Mouse (Mus musculus) kidney, adult 9 months (tissue): ENCODE data around the gene 2410004B18Rik.

Source experiments
- DNase-seq: peaks from one replicate; pipeline ENCODE4 v3.0.0; 2022

2410004B18Rik gene

GRCm38 (mm10) chr3:145929525-145930400 is 8.1 kb upstream of the 2410004B18Rik start:
- DNase-seq, result no peak

GRCm38 (mm10) chr3:145933845-145934244 is 4.0 kb upstream of the 2410004B18Rik start:
- no peak for DNase-seq

DNA sequence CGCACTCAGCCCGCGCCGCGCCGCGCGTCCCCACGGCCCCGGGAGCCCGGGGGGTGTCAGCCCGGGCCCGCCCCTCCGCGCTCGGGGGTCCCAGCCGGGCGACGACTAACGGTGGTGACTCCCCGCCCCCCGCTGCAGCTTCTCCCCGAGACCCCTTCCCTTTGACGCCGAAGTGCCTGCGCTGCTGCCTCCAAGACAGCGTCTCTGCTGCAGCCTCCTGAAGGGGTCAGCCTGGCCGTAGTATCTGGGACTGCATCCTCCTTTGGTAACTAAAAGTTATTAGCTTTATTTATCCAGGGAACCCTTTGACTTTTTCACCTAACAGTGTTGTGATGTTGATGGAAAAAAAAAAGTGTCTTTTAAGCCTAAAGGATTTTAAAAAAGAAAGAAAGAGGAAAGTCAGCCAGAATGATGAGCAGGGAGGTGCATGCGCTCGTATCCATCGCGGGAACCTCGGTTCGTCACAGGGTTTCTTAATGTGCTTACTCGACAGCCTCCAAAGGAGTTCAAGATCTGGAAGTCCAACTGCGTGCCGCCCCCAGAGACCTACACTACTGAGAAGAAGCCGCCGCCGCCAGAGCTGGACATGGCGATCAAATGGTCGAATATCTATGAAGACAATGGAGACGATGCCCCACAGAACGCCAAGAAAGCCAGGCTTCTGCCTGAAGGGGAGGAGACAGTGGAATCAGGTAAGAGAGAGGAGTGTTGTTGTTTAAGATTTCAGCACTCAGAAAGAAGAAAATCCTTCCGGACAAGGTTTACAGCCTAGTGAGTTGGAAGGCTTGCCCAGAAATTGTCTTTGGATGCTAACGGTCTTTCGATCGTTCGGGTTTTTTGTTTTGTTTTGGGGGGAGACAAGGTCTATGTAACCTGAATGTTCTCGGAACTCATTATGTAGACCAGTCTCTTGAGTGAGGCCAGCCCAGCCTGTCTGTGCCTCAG is 863 bp downstream of the 2410004B18Rik start:
- DNase-seq, result no peak

GRCm38 (mm10) chr3:145939402-145939801 is 1.6 kb downstream of the 2410004B18Rik start:
- DNase-seq, result no peak

- no peak for DNase-seq
Measured at GRCm38 (mm10) chr3:145939971-145940370, 2.2 kb downstream of the 2410004B18Rik start.

- peak; percentile 85 for DNase-seq
Measured at GRCm38 (mm10) chr3:145941971-145942370, 4.2 kb downstream of the 2410004B18Rik start.

DNA sequence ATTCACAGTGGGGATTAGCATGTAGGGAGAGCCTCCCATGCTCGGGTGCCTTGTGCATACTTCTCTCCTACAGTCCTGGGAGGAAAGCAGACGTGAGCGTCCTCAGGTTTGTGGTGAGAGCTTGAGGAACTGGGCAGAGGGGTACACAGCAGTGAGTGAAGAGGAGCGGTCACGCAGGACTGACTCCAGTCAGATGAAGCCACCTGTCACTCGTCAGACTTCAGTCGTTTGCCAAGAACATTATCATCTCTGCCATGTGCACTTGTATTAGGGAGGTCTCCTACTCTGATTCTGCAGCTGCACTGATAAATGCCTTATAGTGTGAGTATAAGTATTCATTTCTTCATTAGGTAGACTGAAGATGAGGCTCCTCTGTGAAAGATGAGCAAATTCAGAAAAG is 6.5 kb downstream of the 2410004B18Rik start:
- no peak for DNase-seq

- no peak for DNase-seq
Measured at GRCm38 (mm10) chr3:145945904-145946303, 8.1 kb downstream of the 2410004B18Rik start.

DNA sequence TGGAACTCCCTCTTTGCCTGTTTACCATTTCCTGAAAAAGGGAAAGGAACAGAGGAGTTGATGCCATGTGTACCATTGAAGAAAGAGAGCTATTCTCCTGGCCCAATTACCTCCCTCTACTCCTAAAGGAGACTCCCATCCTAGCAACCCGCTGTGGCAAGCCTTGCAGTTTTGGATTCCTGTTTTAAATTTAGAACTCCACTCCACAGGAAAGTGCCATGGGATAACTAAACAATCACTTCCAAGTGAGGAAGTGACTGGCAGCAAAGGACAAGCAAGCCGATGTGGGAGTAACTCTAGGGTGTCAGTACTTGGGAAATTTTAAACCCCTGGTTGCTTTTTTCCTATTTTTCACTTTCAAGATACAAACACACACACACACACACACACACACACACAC is 8.8 kb downstream of the 2410004B18Rik start:
- no peak for DNase-seq

GRCm38 (mm10) chr3:145947539-145948204 is 9.9 kb downstream of the 2410004B18Rik start:
- DNase-seq, result no peak

- peak; percentile 74 for DNase-seq
Measured at GRCm38 (mm10) chr3:145950034-145950814, 12.4 kb downstream of the 2410004B18Rik start.

DNA sequence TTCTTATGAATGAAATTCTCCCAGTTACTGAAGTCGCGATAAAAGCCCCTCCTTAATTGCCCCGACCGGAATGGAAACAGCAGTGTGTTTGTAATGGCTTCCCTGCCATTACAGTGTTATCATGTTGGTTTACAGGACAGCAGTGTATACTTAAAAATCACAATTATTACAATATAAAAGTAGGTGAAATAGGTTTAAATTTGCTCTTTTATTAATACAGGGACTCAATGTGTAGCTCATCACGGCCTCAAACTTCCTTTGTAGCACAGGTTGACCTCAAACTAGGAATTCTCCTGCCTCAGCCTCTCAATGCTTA is 13.0 kb downstream of the 2410004B18Rik start:
- DNase-seq, result no peak

DNA sequence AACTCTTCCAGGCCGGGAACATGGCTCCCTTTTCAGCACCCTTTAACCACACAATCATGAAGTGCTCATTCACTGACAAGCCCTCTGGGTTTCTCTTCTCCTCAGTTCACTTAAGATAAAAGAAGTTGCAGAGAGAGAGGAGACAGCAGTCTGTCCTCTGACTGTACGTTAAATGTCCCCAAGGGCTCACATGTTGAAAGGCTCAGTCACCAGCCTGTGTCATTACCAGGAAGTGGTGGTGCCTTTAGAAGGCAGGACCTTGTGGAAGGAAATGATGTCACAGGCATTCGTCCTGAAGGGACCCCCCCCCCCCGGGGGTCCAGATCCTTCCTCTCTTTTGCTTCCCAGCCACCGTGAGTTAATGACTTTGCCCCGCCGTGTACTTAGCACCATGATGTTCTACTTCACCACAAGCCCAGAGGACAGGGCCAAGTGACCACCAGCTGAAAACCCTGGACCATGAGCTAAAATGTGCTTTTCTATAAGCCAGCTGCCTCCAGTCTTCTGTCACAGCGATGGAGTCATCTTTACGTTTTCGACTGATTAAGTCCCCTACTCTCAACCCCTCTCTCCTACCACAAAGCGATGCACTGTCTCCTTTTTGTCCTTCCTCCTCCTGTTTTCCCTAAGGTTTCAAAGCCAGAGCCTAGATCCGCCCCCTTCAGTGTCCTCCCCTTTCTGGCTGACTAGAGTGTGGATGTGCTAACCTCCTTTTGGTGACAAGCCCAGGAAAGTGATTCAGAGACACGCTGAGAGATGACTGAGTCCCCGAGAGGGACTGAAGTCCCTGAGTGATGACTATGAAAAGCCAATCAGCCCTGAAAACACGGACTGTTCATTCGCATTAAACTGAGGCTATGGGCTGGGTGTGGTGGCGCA is 13.7 kb downstream of the 2410004B18Rik start:
- DNase-seq, result no peak

DNA sequence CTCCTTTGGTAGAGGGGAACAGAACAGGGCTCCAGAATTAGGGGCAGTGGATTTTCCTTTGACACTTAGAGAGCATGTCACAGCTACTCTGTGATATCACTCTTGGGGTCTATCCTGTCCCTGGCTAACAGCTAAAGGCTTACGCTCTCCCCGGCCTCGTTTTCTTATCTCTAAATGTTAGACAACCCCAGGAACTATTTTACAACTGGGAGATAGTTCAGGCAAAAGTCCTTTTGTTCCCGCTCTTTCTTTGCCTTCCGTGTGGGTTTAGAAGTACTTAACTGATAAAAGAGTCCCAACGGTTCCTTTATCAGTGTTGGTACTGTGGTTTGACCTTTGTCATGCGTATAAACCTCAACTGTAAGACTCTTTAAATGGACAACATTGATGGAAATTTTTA is 15.1 kb downstream of the 2410004B18Rik start:
- no peak for DNase-seq

GRCm38 (mm10) chr3:145953411-145953810 is 15.6 kb downstream of the 2410004B18Rik start:
- no peak for DNase-seq

- DNase-seq, result no peak
Measured at GRCm38 (mm10) chr3:145959824-145960223, 22.0 kb downstream of the 2410004B18Rik start.

GRCm38 (mm10) chr3:145962411-145962810 is 24.6 kb downstream of the 2410004B18Rik start:
- no peak for DNase-seq

DNA sequence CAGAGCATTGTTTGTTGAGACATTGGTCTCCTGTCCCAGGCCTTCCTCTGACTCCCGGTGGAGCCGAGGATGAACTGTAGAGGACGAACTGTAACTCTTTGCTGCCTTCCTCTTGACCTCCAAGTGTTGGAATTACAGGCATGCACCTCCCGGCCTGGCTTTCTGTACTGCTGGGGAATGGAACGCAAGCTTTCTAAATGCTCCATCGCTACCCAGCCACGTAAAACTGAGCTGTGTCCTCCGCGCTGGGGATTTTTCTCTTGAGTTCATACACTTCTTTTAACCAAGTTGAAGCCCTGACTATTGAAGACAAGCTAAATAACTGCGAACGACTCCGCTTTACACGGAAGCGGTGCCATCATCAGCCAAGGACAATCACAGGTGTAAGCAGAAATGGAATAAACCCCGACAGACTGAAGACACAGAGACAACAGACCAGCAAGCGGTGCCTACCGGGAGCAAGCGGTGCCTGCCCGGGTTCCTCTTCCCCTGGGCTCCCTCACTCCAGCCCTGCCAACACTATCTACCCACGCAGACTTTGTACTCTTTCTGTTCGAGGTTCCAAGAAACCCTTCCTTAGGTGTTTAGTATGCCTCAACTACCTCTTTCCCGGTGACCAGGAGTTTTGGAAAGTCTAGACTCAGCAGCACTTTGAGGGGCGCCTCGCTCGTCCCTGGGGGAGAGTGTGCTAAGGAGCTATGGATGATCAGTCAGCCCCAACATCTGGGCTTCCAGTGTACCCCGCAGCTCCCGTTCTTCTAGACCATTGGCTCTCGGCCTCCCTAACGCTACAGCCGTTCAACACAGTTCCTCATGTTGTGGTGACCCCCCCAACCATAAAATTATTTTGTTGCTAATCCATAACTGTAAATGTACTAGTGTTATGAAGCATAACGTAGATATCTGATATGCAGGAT is 25.5 kb downstream of the 2410004B18Rik start:
- peak; percentile 66 for DNase-seq

GRCm38 (mm10) chr3:145964018-145964387 is 26.2 kb downstream of the 2410004B18Rik start:
- DNase-seq, result no peak

- DNase-seq, result peak; percentile 58
Measured at GRCm38 (mm10) chr3:145964473-145964872, 26.7 kb downstream of the 2410004B18Rik start.
